Comparison of ENCODE assay signal across 11 mouse cellular contexts in the genomic region with DNA sequence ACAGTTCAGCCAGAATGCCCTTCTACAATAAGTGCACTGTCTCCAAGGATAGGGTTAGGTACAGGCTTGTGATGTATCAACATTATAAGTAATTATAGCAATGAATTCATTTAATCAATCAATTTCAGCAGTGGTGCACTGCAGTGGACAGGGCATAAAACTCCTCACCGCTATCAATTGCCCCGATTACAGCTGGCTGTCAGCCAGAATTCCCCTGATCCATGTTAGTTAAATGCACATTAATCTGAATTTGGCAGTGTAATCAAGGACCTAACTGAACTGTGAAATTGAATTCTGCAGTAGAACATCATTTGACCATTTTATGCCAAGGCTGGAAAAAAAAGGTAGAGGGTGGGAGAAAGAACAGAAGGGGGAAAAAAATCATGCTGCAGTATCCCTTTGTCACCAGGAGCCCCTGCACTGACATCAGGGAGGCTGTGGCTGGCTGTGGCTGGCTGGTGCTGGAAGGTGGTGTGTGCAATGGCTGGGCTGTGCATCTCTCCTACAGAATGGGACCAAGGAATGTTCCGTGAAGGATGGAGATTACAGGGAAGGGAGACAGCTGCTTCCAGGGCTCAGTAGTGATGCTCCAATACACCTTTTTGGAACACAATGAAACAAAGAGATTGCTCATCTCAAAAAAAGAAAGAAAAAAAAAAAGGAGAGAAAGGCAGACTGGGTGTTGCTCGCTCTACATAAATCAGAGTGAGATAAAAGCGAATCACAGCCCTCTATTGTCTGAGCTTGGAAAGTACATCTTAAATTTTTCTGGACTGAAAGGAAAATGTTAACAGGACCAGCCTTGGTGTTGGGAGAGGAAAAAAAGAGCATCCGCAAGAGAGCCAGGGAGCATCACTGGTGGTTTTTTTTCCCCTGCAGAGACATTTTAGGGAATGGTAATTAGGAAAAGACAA. TPM values are rescaled to one million over a fixed set of nuclear protein-coding genes. Genes with fewer than 3 reads are reported as not detected.
DNase-seq lines count a peak whose midpoint lies in the region; ATAC-seq and TF ChIP-seq lines count a peak whose summit lies in the region.
"Had no signal": no experiment of that assay in that cellular context is flagged by ENCODE, and none has a peak within 500 bp of the region (broad histone marks: within the 10 kb centered on the region; RNA-seq: fewer than 3 reads in every experiment).

No protein-coding gene starts in this region.

- no peak overlapping the region for H3K4me2 ChIP-seq in midbrain, postnatal 0 days (ENCODE audit: low read depth, low read length, poor library complexity, severe bottlenecking)

- peak; percentile 21 to 22 for DNase-seq in cerebellum, adult 18-20 months
- DNase-seq in cerebellum, adult 11-12 months = no peak
- peak; percentile 71 to 74 for DNase-seq in cerebellum, postnatal 10 days
- DNase-seq in forelimb bud, embryonic 11.5 days (ENCODE audit: low read depth, low spot score) = peak; percentile 42
- DNase-seq in midbrain, postnatal 0 days (ENCODE audit: low spot score) = peak; percentile 87
- no peak for DNase-seq in spleen, postnatal 14 days (ENCODE audit: low spot score in 2 of 2)
- DNase-seq in thymus, postnatal 0 days (ENCODE audit: low spot score) = no peak
- no peak for DNase-seq in lung, adult 18-20 months
- DNase-seq: adrenal gland, postnatal 25 days had no signal

- H3K27ac ChIP-seq in midbrain, postnatal 0 days (ENCODE audit: low read depth, low read length) = peak overlapping the region; percentile 88

- H3K4me3 ChIP-seq in midbrain, postnatal 0 days (ENCODE audit: low read depth, low read length) = no peak overlapping the region

- H3K4me1 ChIP-seq in midbrain, postnatal 0 days (ENCODE audit: insufficient read depth, low read length) = peaks cover 21% of the 10 kb centered on the region

- peak; percentile 87 for ATAC-seq in midbrain, postnatal 0 days (ENCODE audit: low FRiP score)

- 4% methylated on average over 6 of the region's 6 CpGs for WGBS in midbrain, postnatal 0 days

- H3K9ac ChIP-seq in midbrain, postnatal 0 days (replicated peaks; ENCODE audit: low read length, poor library complexity, severe bottlenecking) = peak overlapping the region; percentile 50

- no peaks in the 10 kb centered on the region for H3K27me3 ChIP-seq in midbrain, postnatal 0 days (ENCODE audit: insufficient read depth, low read length)

- H3K36me3 ChIP-seq in midbrain, postnatal 0 days (ENCODE audit: insufficient read depth, low read length) = no peaks in the 10 kb centered on the region

- peak; percentile 45 for TF ChIP-seq CTCF in midbrain, postnatal 0 days (IDR thresholded peaks at IDR 0.05)

- H3K9me3 ChIP-seq in midbrain, postnatal 0 days (ENCODE audit: low read length) = no peaks in the 10 kb centered on the region

RNA-seq across cellular contexts. Expression of a gene that starts 56.3 kb away (rescaled TPM):
- total RNA-seq in midbrain, postnatal 0 days (2014; rRNA removed) = 3.7 and 8.2 TPM in 2 replicates
- polyA plus RNA-seq in midbrain, postnatal 0 days (2015; fragmentation: Nextera tagmentation; extraction: Ambion mirVana) = 4.6 and 7.1 TPM in 2 replicates
- not detected in 2 replicates for polyA plus RNA-seq in thymus, postnatal 0 days (2015; fragmentation: Nextera tagmentation; extraction: Ambion mirVana)
- total RNA-seq: adrenal gland, postnatal 25 days; liver, adult 2 months had no signal
- polyA plus RNA-seq: heart, embryonic 14.5 days; liver, adult 2 months had no signal

Comparison
In these comparisons a context has a peak if more than half of its experiments do, and no peak if none do; other contexts are left out.
1. DNase-seq: peak in cerebellum, adult 18-20 months (2 of 2), cerebellum, postnatal 10 days (2 of 2), forelimb bud, embryonic 11.5 days (single experiment) and midbrain, postnatal 0 days (single experiment); none in cerebellum, adult 11-12 months (single experiment), spleen, postnatal 14 days (0 of 2), thymus, postnatal 0 days (single experiment) and lung, adult 18-20 months (0 of 2).